Comparison of ENCODE assay signal across 14 mouse cellular contexts in the genomic region with DNA sequence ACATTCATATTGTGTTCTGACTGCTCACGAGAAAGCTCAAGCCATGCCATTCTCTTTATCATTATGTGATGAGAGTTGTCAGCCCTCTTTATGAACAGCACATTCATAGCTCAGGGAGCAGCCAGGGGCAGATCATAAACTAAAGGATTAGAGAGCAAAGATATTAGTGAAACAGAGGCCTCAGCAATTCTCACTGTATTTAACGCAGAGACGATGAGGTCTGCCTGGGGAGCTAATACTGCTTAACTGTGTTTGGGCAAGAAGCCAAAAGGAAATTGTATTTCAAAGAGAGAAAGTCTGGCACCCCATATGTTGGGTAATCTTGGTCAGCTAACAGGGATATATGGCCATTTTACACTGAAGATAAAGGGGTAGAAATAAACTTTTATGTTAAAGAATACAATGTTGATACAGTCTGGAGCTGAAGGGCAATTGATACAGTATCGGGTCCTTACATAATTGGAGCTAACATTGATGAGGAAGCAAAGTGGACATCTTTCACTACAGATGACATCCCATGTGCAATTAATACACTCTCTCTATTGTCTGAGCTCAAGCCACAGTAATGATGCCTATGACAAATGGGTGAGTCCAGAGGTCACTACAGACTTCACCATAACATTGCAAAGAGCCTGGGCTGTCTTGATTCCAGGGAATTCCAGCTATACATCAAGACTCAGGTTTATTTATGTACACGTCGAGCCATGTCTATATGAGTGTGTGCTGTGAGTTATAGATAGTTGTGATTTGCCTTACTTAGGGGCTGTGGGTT.
A peak's percentile ranks its signal among the peaks of the same experiment; 100 is the strongest.
DNase-seq lines count a peak whose midpoint lies in the region; ATAC-seq and TF ChIP-seq lines count a peak whose summit lies in the region.
"Had no signal": no experiment of that assay in that cellular context is flagged by ENCODE, and none has a peak within 500 bp of the region (broad histone marks: within the 10 kb centered on the region; RNA-seq: fewer than 3 reads in every experiment).

No protein-coding gene starts in this region.

- no peak for TF ChIP-seq CTCF in stomach, postnatal 0 days (IDR thresholded peaks at IDR 0.05; ENCODE audit: low read depth)

- ATAC-seq in forebrain, embryonic 13.5 days, result peak; percentile 84
- peak; percentile 42; the same call in 1 of the 2 replicates for ATAC-seq in stomach, embryonic 14.5 days (ENCODE audit: insufficient number of reproducible peaks, insufficient read depth, low FRiP score, low read depth)
- ATAC-seq in stomach, postnatal 0 days (ENCODE audit: low FRiP score, low TSS enrichment), result no peak
- ATAC-seq in midbrain, embryonic 14.5 days (ENCODE audit: low FRiP score, low TSS enrichment), result peak; percentile 58; the same call in 1 of the 2 replicates

- H3K36me3 ChIP-seq in forebrain, embryonic 13.5 days (ENCODE audit: poor library complexity, severe bottlenecking), result no peaks in the 10 kb centered on the region
- H3K36me3 ChIP-seq in forebrain, embryonic 10.5 days (replicated peaks), result no peaks in the 10 kb centered on the region
- H3K36me3 ChIP-seq in stomach, embryonic 14.5 days (ENCODE audit: control insufficient read depth, insufficient read depth, low read length), result no peaks in the 10 kb centered on the region
- no peaks in the 10 kb centered on the region for H3K36me3 ChIP-seq in stomach, postnatal 0 days (ENCODE audit: control insufficient read depth, insufficient read depth, low read length)
- no peaks in the 10 kb centered on the region for H3K36me3 ChIP-seq in midbrain, embryonic 14.5 days (ENCODE audit: control insufficient read depth, insufficient read depth, low read length)
- H3K36me3 ChIP-seq: embryonic facial prominence, embryonic 12.5 days had no signal

- H3K4me1 ChIP-seq in forebrain, embryonic 13.5 days, result peaks cover 19% of the 10 kb centered on the region
- no peaks in the 10 kb centered on the region for H3K4me1 ChIP-seq in forebrain, embryonic 10.5 days
- H3K4me1 ChIP-seq in stomach, embryonic 14.5 days (ENCODE audit: control insufficient read depth, insufficient read depth, low read length), result 0 out of 2 replicates have a peak, but pooled peaks cover 11% of the 10 kb centered on the region
- no peaks in the 10 kb centered on the region for H3K4me1 ChIP-seq in stomach, postnatal 0 days (replicated peaks; ENCODE audit: control insufficient read depth, insufficient read depth)
- no peaks in the 10 kb centered on the region for H3K4me1 ChIP-seq in midbrain, embryonic 14.5 days (ENCODE audit: control insufficient read depth, insufficient read depth, low read length)

- no peaks in the 10 kb centered on the region for H3K27me3 ChIP-seq in forebrain, embryonic 13.5 days
- no peaks in the 10 kb centered on the region for H3K27me3 ChIP-seq in forebrain, embryonic 10.5 days (ENCODE audit: poor library complexity, severe bottlenecking)
- H3K27me3 ChIP-seq in stomach, embryonic 14.5 days (ENCODE audit: control insufficient read depth, insufficient read depth, low read length), result no peaks in the 10 kb centered on the region
- H3K27me3 ChIP-seq in stomach, postnatal 0 days (ENCODE audit: control insufficient read depth, insufficient read depth, low read length), result no peaks in the 10 kb centered on the region
- no peaks in the 10 kb centered on the region for H3K27me3 ChIP-seq in midbrain, embryonic 14.5 days (ENCODE audit: control insufficient read depth, insufficient read depth, low read length)
- H3K27me3 ChIP-seq: embryonic facial prominence, embryonic 12.5 days had no signal

- intact Hi-C loops in left cerebral cortex, postnatal 14 days (cut with DNase I), result no loop called here

- H3K9me3 ChIP-seq in forebrain, embryonic 13.5 days (replicated peaks), result no peaks in the 10 kb centered on the region
- H3K9me3 ChIP-seq in forebrain, embryonic 10.5 days, result no peaks in the 10 kb centered on the region
- no peaks in the 10 kb centered on the region for H3K9me3 ChIP-seq in stomach, embryonic 14.5 days (ENCODE audit: control insufficient read depth, low read depth, low read length)
- H3K9me3 ChIP-seq in stomach, postnatal 0 days (ENCODE audit: control insufficient read depth, low read length), result no peaks in the 10 kb centered on the region
- no peaks in the 10 kb centered on the region for H3K9me3 ChIP-seq in midbrain, embryonic 14.5 days (ENCODE audit: control insufficient read depth, low read length)
- H3K9me3 ChIP-seq: embryonic facial prominence, embryonic 12.5 days had no signal

- H3K4me3 ChIP-seq in forebrain, embryonic 13.5 days, result no peak overlapping the region
- H3K4me3 ChIP-seq in forebrain, embryonic 10.5 days, result no peak overlapping the region
- no peak overlapping the region for H3K4me3 ChIP-seq in stomach, embryonic 14.5 days (ENCODE audit: low read depth, low read length)
- no peak overlapping the region for H3K4me3 ChIP-seq in stomach, postnatal 0 days (ENCODE audit: low read depth, low read length)
- H3K4me3 ChIP-seq in midbrain, embryonic 14.5 days (replicated peaks; ENCODE audit: low read depth, low read length), result no peak overlapping the region
- H3K4me3 ChIP-seq: embryonic facial prominence, embryonic 12.5 days; layer of hippocampus, adult 2 months had no signal

- no peak overlapping the region for H3K4me2 ChIP-seq in forebrain, embryonic 13.5 days
- no peak overlapping the region for H3K4me2 ChIP-seq in stomach, embryonic 14.5 days (replicated peaks; ENCODE audit: low read depth, low read length)
- H3K4me2 ChIP-seq in stomach, postnatal 0 days (replicated peaks; ENCODE audit: low read depth), result no peak overlapping the region
- H3K4me2 ChIP-seq in midbrain, embryonic 14.5 days (ENCODE audit: low read length), result no peak overlapping the region
- H3K4me2 ChIP-seq: embryonic facial prominence, embryonic 12.5 days had no signal

- H3K9ac ChIP-seq in forebrain, embryonic 13.5 days, result no peak overlapping the region
- H3K9ac ChIP-seq in stomach, embryonic 14.5 days (replicated peaks; ENCODE audit: low read depth, low read length), result no peak overlapping the region
- H3K9ac ChIP-seq in stomach, postnatal 0 days (ENCODE audit: low read length), result no peak overlapping the region
- no peak overlapping the region for H3K9ac ChIP-seq in midbrain, embryonic 14.5 days (replicated peaks; ENCODE audit: low read length)
- H3K9ac ChIP-seq: embryonic facial prominence, embryonic 12.5 days had no signal

- no peak for TF ChIP-seq EP300 in stomach, postnatal 0 days (optimal IDR thresholded peaks at IDR 0.05)

- H3K27ac ChIP-seq in forebrain, embryonic 13.5 days, result peak overlapping the region; percentile 44
- H3K27ac ChIP-seq in forebrain, embryonic 10.5 days, result no peak overlapping the region
- H3K27ac ChIP-seq in stomach, embryonic 14.5 days (ENCODE audit: low read length), result no peak overlapping the region
- H3K27ac ChIP-seq in stomach, postnatal 0 days (replicated peaks), result no peak overlapping the region
- no peak overlapping the region for H3K27ac ChIP-seq in midbrain, embryonic 14.5 days (replicated peaks; ENCODE audit: low read depth, low read length)
- H3K27ac ChIP-seq: embryonic facial prominence, embryonic 12.5 days; layer of hippocampus, adult 2 months had no signal

- WGBS in forebrain, embryonic 13.5 days, result 55% methylated on average over 6 of the region's 6 CpGs
- 93% methylated on average over 6 of the region's 6 CpGs for WGBS in forebrain, embryonic 10.5 days
- WGBS in stomach, embryonic 14.5 days, result 37% methylated on average over 6 of the region's 6 CpGs
- 41% methylated on average over 6 of the region's 6 CpGs for WGBS in stomach, postnatal 0 days
- WGBS in midbrain, embryonic 14.5 days, result 58% methylated on average over 6 of the region's 6 CpGs

- DNase-seq in forebrain, embryonic 10.5 days (ENCODE audit: extremely low spot score, low spot score), result no peak
- DNase-seq in stomach, postnatal 0 days (ENCODE audit: low spot score), result no peak
- DNase-seq in midbrain, embryonic 14.5 days, result peak; percentile 69
- DNase-seq in cerebellum, adult 8-10 months, result no peak
- no peak for DNase-seq in left cerebral cortex, postnatal 14 days (ENCODE audit: low spot score in 2 of 2)
- no peak for DNase-seq in cerebellum, adult 18-20 months
- DNase-seq: adrenal gland, postnatal 10 days; cerebellum, adult 9-10 months; left cerebral cortex, postnatal 4 days; lung, postnatal 36 days had no signal
